Mouse (Mus musculus) CD4-positive helper T cell, adult 2 months (primary cell): ENCODE measurements around the gene 1110057P08Rik.
"Not testable (repeated sequence)": the region's sequence is repeated elsewhere in the genome, so short reads cannot be mapped to it uniquely, and the experiment has no call there.

Source experiments
- DNase-seq: peaks from one replicate; pipeline ENCODE4 v3.0.0-alpha.2; 2012; ENCODE audit warnings: low read depth, missing footprints, low spot score

Gene 1110057P08Rik

GRCm38 (mm10) chr16:89174435-89174834 lies at the start of gene 1110057P08Rik:
Gene 1110057P08Rik (plus strand): TSS chr16:89174735.
- no peak for DNase-seq

- no peak for DNase-seq
These were observed 34.0 kb upstream of the 1110057P08Rik start, which contains the start of gene Gm6358 for GRCm38 (mm10) chr16:89140551-89140950. Gene Gm6358 (plus strand): TSS chr16:89140851.

GRCm38 (mm10) chr16:89150786-89151185 lies 23.7 kb upstream of the 1110057P08Rik start, which contains the start of gene Gm10061:
Gene Gm10061 (plus strand): TSS chr16:89151086.
- DNase-seq = no peak

GRCm38 (mm10) chr16:89157652-89158051 lies 16.9 kb upstream of the 1110057P08Rik start, which contains the start of gene Gm9789:
Gene Gm9789 (plus strand): TSS chr16:89157952.
- no peak for DNase-seq

GRCm38 (mm10) chr16:89169190-89169589 lies 5.3 kb upstream of the 1110057P08Rik start, which contains the start of gene Gm7735:
Gene Gm7735 (plus strand): TSS chr16:89169490.
- not testable (repeated sequence) for DNase-seq

GRCm38 (mm10) chr16:89188621-89189020 lies 14.1 kb downstream of the 1110057P08Rik start:
- no peak for DNase-seq

GRCm38 (mm10) chr16:89205561-89205960 lies 31.0 kb downstream of the 1110057P08Rik start, which contains the start of gene Krtap20-2:
Gene Krtap20-2 (plus strand): TSS chr16:89205861.
- no peak for DNase-seq
